Mouse (Mus musculus): Measurements from ENCODE around the gene Gatm. TPM values are rescaled to one million over a fixed set of nuclear protein-coding genes. Genes with fewer than 3 reads are reported as not detected.

Gene Gatm
- polyA plus RNA-seq, 2 experiments, result 35.6 to 54.5 TPM

GRCm38 (mm10) chr2:122590351-122590750, 20.8 kb downstream of the Gatm start:
- TF ChIP-seq POLR2A (IDR thresholded peaks at IDR 0.05; ENCODE audit: borderline replicate concordance, extremely low read depth, insufficient read depth, insufficient read length), result no peak
- 66% methylated on average over 1 of the region's 1 CpGs for WGBS
- Histone ChIP-seq H3K4me1 (ENCODE audit: control insufficient read depth, insufficient read depth, low read length) (no peaks in the 10 kb centered on the region), H3K4me3 (replicated peaks; ENCODE audit: low read length) (no peak overlapping the region), H3K9me3 (ENCODE audit: control insufficient read depth, low read length) (no peaks in the 10 kb centered on the region), H3K27ac (replicated peaks; ENCODE audit: low read depth, low read length) (no peak overlapping the region), H3K9ac (ENCODE audit: low read depth, low read length, severe bottlenecking) (no peak overlapping the region), H3K27me3 (ENCODE audit: control insufficient read depth, insufficient read depth, low read length) (no peaks in the 10 kb centered on the region), H3K4me2 (replicated peaks; ENCODE audit: low read depth, low read length, severe bottlenecking) (no peak overlapping the region), H3K36me3 (ENCODE audit: control insufficient read depth, insufficient read depth, low read length) (no peaks in the 10 kb centered on the region)
- DNase-seq (ENCODE audit: low spot score) (no peak), ATAC-seq (ENCODE audit: low FRiP score, low read depth) (no peak)

- no peak for DNase-seq (ENCODE audit: low spot score)
- Histone ChIP-seq H3K9ac (ENCODE audit: low read depth, low read length, severe bottlenecking) (no peak overlapping the region), H3K9me3 (ENCODE audit: control insufficient read depth, low read length) (no peaks in the 10 kb centered on the region), H3K36me3 (ENCODE audit: control insufficient read depth, insufficient read depth, low read length) (no peaks in the 10 kb centered on the region), H3K4me3 (replicated peaks; ENCODE audit: low read length) (no peak overlapping the region), H3K4me2 (replicated peaks; ENCODE audit: low read depth, low read length, severe bottlenecking) (no peak overlapping the region), H3K27ac (replicated peaks; ENCODE audit: low read depth, low read length) (no peak overlapping the region), H3K4me1 (ENCODE audit: control insufficient read depth, insufficient read depth, low read length) (no peaks in the 10 kb centered on the region), H3K27me3 (ENCODE audit: control insufficient read depth, insufficient read depth, low read length) (no peaks in the 10 kb centered on the region)
- TF ChIP-seq POLR2A (IDR thresholded peaks at IDR 0.05; ENCODE audit: borderline replicate concordance, extremely low read depth, insufficient read depth, insufficient read length), result no peak
- no peak for ATAC-seq (ENCODE audit: low FRiP score, low read depth)
- WGBS, result 78% methylated on average over 8 of the region's 8 CpGs
Observed at GRCm38 (mm10) chr2:122587861-122588519, 23.1 kb downstream of the Gatm start.

GRCm38 (mm10) chr2:122586258-122586657, 24.8 kb downstream of the Gatm start:
- Histone ChIP-seq H3K4me2 (replicated peaks; ENCODE audit: low read depth, low read length, severe bottlenecking) (no peak overlapping the region), H3K9ac (ENCODE audit: low read depth, low read length, severe bottlenecking) (no peak overlapping the region), H3K27me3 (ENCODE audit: control insufficient read depth, insufficient read depth, low read length) (no peaks in the 10 kb centered on the region), H3K4me3 (replicated peaks; ENCODE audit: low read length) (no peak overlapping the region), H3K9me3 (ENCODE audit: control insufficient read depth, low read length) (no peaks in the 10 kb centered on the region), H3K27ac (replicated peaks; ENCODE audit: low read depth, low read length) (no peak overlapping the region), H3K4me1 (ENCODE audit: control insufficient read depth, insufficient read depth, low read length) (no peaks in the 10 kb centered on the region), H3K36me3 (ENCODE audit: control insufficient read depth, insufficient read depth, low read length) (no peaks in the 10 kb centered on the region)
- 69% methylated on average over 3 of the region's 3 CpGs for WGBS
- ATAC-seq (ENCODE audit: low FRiP score, low read depth), result no peak
- no peak for DNase-seq (ENCODE audit: low spot score)
- TF ChIP-seq POLR2A (IDR thresholded peaks at IDR 0.05; ENCODE audit: borderline replicate concordance, extremely low read depth, insufficient read depth, insufficient read length), result no peak

GRCm38 (mm10) chr2:122582324-122582723, 28.8 kb downstream of the Gatm start:
- no peak for TF ChIP-seq POLR2A (IDR thresholded peaks at IDR 0.05; ENCODE audit: borderline replicate concordance, extremely low read depth, insufficient read depth, insufficient read length)
- Histone ChIP-seq H3K9ac (ENCODE audit: low read depth, low read length, severe bottlenecking) (no peak overlapping the region), H3K4me3 (replicated peaks; ENCODE audit: low read length) (no peak overlapping the region), H3K4me1 (ENCODE audit: control insufficient read depth, insufficient read depth, low read length) (no peaks in the 10 kb centered on the region), H3K36me3 (ENCODE audit: control insufficient read depth, insufficient read depth, low read length) (no peaks in the 10 kb centered on the region), H3K4me2 (replicated peaks; ENCODE audit: low read depth, low read length, severe bottlenecking) (no peak overlapping the region), H3K9me3 (ENCODE audit: control insufficient read depth, low read length) (no peaks in the 10 kb centered on the region), H3K27ac (replicated peaks; ENCODE audit: low read depth, low read length) (no peak overlapping the region), H3K27me3 (ENCODE audit: control insufficient read depth, insufficient read depth, low read length) (no peaks in the 10 kb centered on the region)
- WGBS, result 90% methylated on average over 3 of the region's 3 CpGs
- DNase-seq (ENCODE audit: low spot score), result no peak
- ATAC-seq (ENCODE audit: low FRiP score, low read depth), result no peak

- no peaks in the 10 kb centered on the region for H3K4me1 ChIP-seq (ENCODE audit: control insufficient read depth, insufficient read depth, low read length)
- WGBS, result 60% methylated on average over 3 of the region's 3 CpGs
- H3K9me3 ChIP-seq (ENCODE audit: control insufficient read depth, low read length), result no peaks in the 10 kb centered on the region
- H3K4me3 ChIP-seq (replicated peaks; ENCODE audit: low read length), result no peak overlapping the region
- ATAC-seq (ENCODE audit: low FRiP score, low read depth) (no peak), DNase-seq (ENCODE audit: low spot score) (no peak)
- H3K27me3 ChIP-seq (ENCODE audit: control insufficient read depth, insufficient read depth, low read length), result no peaks in the 10 kb centered on the region
- no peak overlapping the region for H3K9ac ChIP-seq (ENCODE audit: low read depth, low read length, severe bottlenecking)
- no peak for TF ChIP-seq POLR2A (IDR thresholded peaks at IDR 0.05; ENCODE audit: borderline replicate concordance, extremely low read depth, insufficient read depth, insufficient read length)
- H3K4me2 ChIP-seq (replicated peaks; ENCODE audit: low read depth, low read length, severe bottlenecking), result no peak overlapping the region
- H3K36me3 ChIP-seq (ENCODE audit: control insufficient read depth, insufficient read depth, low read length), result no peaks in the 10 kb centered on the region
- H3K27ac ChIP-seq (replicated peaks; ENCODE audit: low read depth, low read length), result no peak overlapping the region
Observed at GRCm38 (mm10) chr2:122581361-122582017, 29.6 kb downstream of the Gatm start.

All from limb, embryonic 14.5 days (tissue).